9 mouse cellular contexts compared by ENCODE assay signal in genomic region chr10:22140665-22141280, GRCm38 (mm10). TPM values are rescaled to one million over a fixed set of nuclear protein-coding genes. Genes with fewer than 3 reads are reported as not detected.
DNase-seq lines count a peak whose midpoint lies in the region; ATAC-seq and TF ChIP-seq lines count a peak whose summit lies in the region.
"Had no signal": no experiment of that assay in that cellular context is flagged by ENCODE, and none has a peak within 500 bp of the region (broad histone marks: within the 10 kb centered on the region; RNA-seq: fewer than 3 reads in every experiment).

No protein-coding gene starts in this region.

- no peaks in the 10 kb centered on the region for H3K36me3 ChIP-seq in embryonic facial prominence, embryonic 14.5 days (ENCODE audit: control insufficient read depth, insufficient read depth, low read length)
- H3K36me3 ChIP-seq in heart, embryonic 11.5 days (ENCODE audit: control insufficient read depth, insufficient read depth, low read length) = no peaks in the 10 kb centered on the region
- no peaks in the 10 kb centered on the region for H3K36me3 ChIP-seq in kidney, embryonic 15.5 days
- no peaks in the 10 kb centered on the region for H3K36me3 ChIP-seq in liver, embryonic 13.5 days
- no peaks in the 10 kb centered on the region for H3K36me3 ChIP-seq in testis, adult 2 months (ENCODE audit: control insufficient read depth, insufficient read depth, low read length)

- H3K4me1 ChIP-seq in embryonic facial prominence, embryonic 14.5 days (ENCODE audit: control insufficient read depth, insufficient read depth, low read length) = no peaks in the 10 kb centered on the region
- no peaks in the 10 kb centered on the region for H3K4me1 ChIP-seq in heart, embryonic 11.5 days (ENCODE audit: control insufficient read depth, insufficient read depth, low read length)
- no peaks in the 10 kb centered on the region for H3K4me1 ChIP-seq in kidney, embryonic 15.5 days
- no peaks in the 10 kb centered on the region for H3K4me1 ChIP-seq in liver, embryonic 13.5 days (replicated peaks)
- peaks cover 3% of the 10 kb centered on the region; the same call in 1 of the 2 replicates for H3K4me1 ChIP-seq in testis, adult 2 months (ENCODE audit: control insufficient read depth, insufficient read depth, low read length)

- 2% methylated on average over 16 of the region's 19 CpGs for WGBS in embryonic facial prominence, embryonic 14.5 days
- under 1% methylated on average over 19 of the region's 19 CpGs for WGBS in heart, embryonic 11.5 days (ENCODE audit: insufficient replicate concordance)
- under 1% methylated on average over 19 of the region's 19 CpGs for WGBS in kidney, embryonic 15.5 days
- WGBS in liver, embryonic 13.5 days (ENCODE audit: insufficient replicate concordance) = 2% methylated on average over 19 of the region's 19 CpGs

- TF ChIP-seq POLR2A in testis, adult 2 months (IDR thresholded peaks at IDR 0.05; ENCODE audit: control insufficient read depth, low read depth, low read length) = no peak; the same call in 1 of the 2 replicates

- peak overlapping the region; percentile 41 for H3K4me3 ChIP-seq in embryonic facial prominence, embryonic 14.5 days (ENCODE audit: low read depth, low read length)
- H3K4me3 ChIP-seq in heart, embryonic 11.5 days (ENCODE audit: low read depth, low read length) = peak overlapping the region; percentile 32
- peak overlapping the region; percentile 48 for H3K4me3 ChIP-seq in kidney, embryonic 15.5 days (replicated peaks)
- H3K4me3 ChIP-seq in liver, embryonic 13.5 days (replicated peaks) = peak overlapping the region; percentile 27
- H3K4me3 ChIP-seq in testis, adult 2 months (ENCODE audit: control insufficient read depth, low read depth, low read length) = peak overlapping the region; percentile 66

- no peak overlapping the region for H3K27ac ChIP-seq in embryonic facial prominence, embryonic 14.5 days (replicated peaks; ENCODE audit: low read depth, low read length)
- no peak overlapping the region for H3K27ac ChIP-seq in heart, embryonic 11.5 days (ENCODE audit: low read depth, low read length)
- no peak overlapping the region; the same call in 1 of the 2 replicates for H3K27ac ChIP-seq in kidney, embryonic 15.5 days
- H3K27ac ChIP-seq in liver, embryonic 13.5 days = no peak overlapping the region
- H3K27ac ChIP-seq in testis, adult 2 months (ENCODE audit: control insufficient read depth, insufficient read depth, low read depth, low read length) = no peak overlapping the region

- DNase-seq in 3134 (ENCODE audit: extremely low read depth, insufficient read length, low spot score) = peak; percentile 59
- DNase-seq in adrenal gland, postnatal 14 days = peak; percentile 85
- DNase-seq in embryonic facial prominence, embryonic 14.5 days (ENCODE audit: low spot score) = peak; percentile 81
- no peak for DNase-seq in liver, embryonic 13.5 days
- DNase-seq in neural tube, embryonic 10.5 days (ENCODE audit: extremely low spot score, low spot score) = peak; percentile 85

- H3K9me3 ChIP-seq in embryonic facial prominence, embryonic 14.5 days (ENCODE audit: control insufficient read depth, low read length) = no peaks in the 10 kb centered on the region
- no peaks in the 10 kb centered on the region for H3K9me3 ChIP-seq in heart, embryonic 11.5 days (replicated peaks; ENCODE audit: control insufficient read depth, low read length)
- no peaks in the 10 kb centered on the region; the same call in 1 of the 2 replicates for H3K9me3 ChIP-seq in kidney, embryonic 15.5 days (replicated peaks)
- no peaks in the 10 kb centered on the region for H3K9me3 ChIP-seq in liver, embryonic 13.5 days (replicated peaks)

- TF ChIP-seq CTCF in testis, adult 2 months (IDR thresholded peaks at IDR 0.05; ENCODE audit: control insufficient read depth, insufficient read depth, insufficient replicate concordance, low read depth, low read length) = peak; percentile 22; the same call in 1 of the 2 replicates

- ATAC-seq in embryonic facial prominence, embryonic 14.5 days (ENCODE audit: low read depth) = peak; percentile 70; the same call in 1 of the 2 replicates
- ATAC-seq in heart, embryonic 11.5 days (replicated peaks; ENCODE audit: insufficient number of reproducible peaks, low FRiP score, low TSS enrichment) = no peak; the same call in 1 of the 2 replicates
- ATAC-seq in kidney, embryonic 15.5 days (replicated peaks; ENCODE audit: low FRiP score) = peak; percentile 77
- ATAC-seq in liver, embryonic 13.5 days (ENCODE audit: low read depth) = no peak

- no peaks in the 10 kb centered on the region for H3K27me3 ChIP-seq in embryonic facial prominence, embryonic 14.5 days (replicated peaks; ENCODE audit: control insufficient read depth, insufficient read depth, low read length)
- H3K27me3 ChIP-seq in heart, embryonic 11.5 days (ENCODE audit: control insufficient read depth, insufficient read depth, low read length) = no peaks in the 10 kb centered on the region
- H3K27me3 ChIP-seq in kidney, embryonic 15.5 days = no peaks in the 10 kb centered on the region
- peaks cover 3% of the 10 kb centered on the region; the same call in 1 of the 2 replicates for H3K27me3 ChIP-seq in liver, embryonic 13.5 days
- no peaks in the 10 kb centered on the region for H3K27me3 ChIP-seq in testis, adult 2 months (ENCODE audit: control insufficient read depth, insufficient read depth, low read length)

- peak overlapping the region; percentile 66 for H3K4me2 ChIP-seq in embryonic facial prominence, embryonic 14.5 days (ENCODE audit: low read depth, low read length)
- peak overlapping the region; percentile 62 for H3K4me2 ChIP-seq in heart, embryonic 11.5 days
- H3K4me2 ChIP-seq in kidney, embryonic 15.5 days = peak overlapping the region; percentile 82
- H3K4me2 ChIP-seq in liver, embryonic 13.5 days = peak overlapping the region; percentile 51

- peak overlapping the region; percentile 63 for H3K9ac ChIP-seq in embryonic facial prominence, embryonic 14.5 days (ENCODE audit: low read depth, low read length)
- peak overlapping the region; percentile 58 for H3K9ac ChIP-seq in heart, embryonic 11.5 days (ENCODE audit: low read depth, low read length)
- peak overlapping the region; percentile 47 for H3K9ac ChIP-seq in kidney, embryonic 15.5 days
- H3K9ac ChIP-seq in liver, embryonic 13.5 days = no peak overlapping the region

RNA-seq across cellular contexts. Expression of gene E030030I06Rik, which starts 8.3 kb away (rescaled TPM):
- total RNA-seq in adrenal gland, postnatal 14 days (2021) = 8.5 and 11.0 TPM in 2 replicates
- polyA plus RNA-seq in embryonic facial prominence, embryonic 14.5 days (2014; fragmentation: Nextera tagmentation; extraction: Ambion mirVana) = 14.3 and 16.1 TPM in 2 replicates
- polyA plus RNA-seq in heart, embryonic 11.5 days (2014; fragmentation: Nextera tagmentation; extraction: Ambion mirVana) = 14.5 and 19.8 TPM in 2 replicates
- 21.6 and 29.6 TPM in 2 replicates for polyA plus RNA-seq in kidney, embryonic 15.5 days (2015; fragmentation: Nextera tagmentation; extraction: Ambion mirVana)
- 3.0 and 3.2 TPM in 2 replicates for polyA plus RNA-seq in liver, embryonic 13.5 days (2015; fragmentation: Nextera tagmentation; extraction: Ambion mirVana)
- 0.22 and 1.2 TPM in 2 replicates for polyA plus RNA-seq in testis, adult 2 months (2012; rRNA removed)

RNA-seq across cellular contexts. Expression of gene Raet1e, which starts 17.6 kb away (rescaled TPM):
- total RNA-seq in adrenal gland, postnatal 14 days (2021) = 1.3 and 1.6 TPM in 2 replicates
- polyA plus RNA-seq in embryonic facial prominence, embryonic 14.5 days (2014; fragmentation: Nextera tagmentation; extraction: Ambion mirVana) = 5.4 and 6.7 TPM in 2 replicates
- polyA plus RNA-seq in heart, embryonic 11.5 days (2014; fragmentation: Nextera tagmentation; extraction: Ambion mirVana) = 6.1 and 7.9 TPM in 2 replicates
- 11.7 and 12.7 TPM in 2 replicates for polyA plus RNA-seq in kidney, embryonic 15.5 days (2015; fragmentation: Nextera tagmentation; extraction: Ambion mirVana)
- 0.77 and 1.1 TPM in 2 replicates for polyA plus RNA-seq in liver, embryonic 13.5 days (2015; fragmentation: Nextera tagmentation; extraction: Ambion mirVana)
- 0.07 and 0.12 TPM in 2 replicates for polyA plus RNA-seq in testis, adult 2 months (2012; rRNA removed)
- total RNA-seq: neutrophil, adult 5-6 weeks had no signal

RNA-seq across cellular contexts. Expression of gene H60b, which starts 17.6 kb away (rescaled TPM):
- 0.45 TPM in 1 of 2 replicates, not detected in the other for total RNA-seq in adrenal gland, postnatal 14 days (2021)
- polyA plus RNA-seq in embryonic facial prominence, embryonic 14.5 days (2014; fragmentation: Nextera tagmentation; extraction: Ambion mirVana) = 0.38 and 0.39 TPM in 2 replicates
- 0.39 and 0.49 TPM in 2 replicates for polyA plus RNA-seq in heart, embryonic 11.5 days (2014; fragmentation: Nextera tagmentation; extraction: Ambion mirVana)
- 1.1 and 1.2 TPM in 2 replicates for polyA plus RNA-seq in kidney, embryonic 15.5 days (2015; fragmentation: Nextera tagmentation; extraction: Ambion mirVana)
- 0.12 TPM in 1 of 2 replicates, not detected in the other for polyA plus RNA-seq in liver, embryonic 13.5 days (2015; fragmentation: Nextera tagmentation; extraction: Ambion mirVana)
- polyA plus RNA-seq in testis, adult 2 months (2012; rRNA removed) = not detected in 2 replicates

Comparison
In these comparisons a context has a peak if more than half of its experiments do, and no peak if none do; other contexts are left out.
1. ATAC-seq: peak in embryonic facial prominence, embryonic 14.5 days (single experiment) and kidney, embryonic 15.5 days (single experiment); none in heart, embryonic 11.5 days (single experiment) and liver, embryonic 13.5 days (single experiment).
2. Peak in every context shown above with its lines, with median percentiles within 50 percentile points of each other: H3K4me2 ChIP-seq and H3K4me3 ChIP-seq.